Mouse (Mus musculus): ENCODE results near the gene Stkld1.
A peak's percentile ranks its signal among the peaks of the same experiment; 100 is the strongest.
"Not testable (repeated sequence)": the region's sequence is repeated elsewhere in the genome, so short reads cannot be mapped to it uniquely, and the experiment has no call there.

The Stkld1 gene

GRCm38 (mm10) chr2:26933304-26934055 lies at the start of gene Stkld1, which contains the start of gene Surf4:
Gene Stkld1, plus strand, starts transcription at chr2:26934047.
Gene Surf4, minus strand, starts transcription at chr2:26933928.
- DNase-seq (ENCODE audit: low spot score): peak; percentile 95

- not testable (repeated sequence) for DNase-seq (ENCODE audit: low spot score)
These were observed 48.3 kb upstream of the Stkld1 start for GRCm38 (mm10) chr2:26885541-26885940.

- DNase-seq (ENCODE audit: low spot score): not testable (repeated sequence)
These were observed 47.7 kb upstream of the Stkld1 start for GRCm38 (mm10) chr2:26886170-26886569.

- DNase-seq (ENCODE audit: low spot score): no peak
These were observed 37.9 kb upstream of the Stkld1 start for GRCm38 (mm10) chr2:26895898-26896297.

- no peak for DNase-seq (ENCODE audit: low spot score)
These were observed 33.1 kb upstream of the Stkld1 start for GRCm38 (mm10) chr2:26900731-26901130.

GRCm38 (mm10) chr2:26901834-26902400 lies 31.9 kb upstream of the Stkld1 start:
- peak; percentile 1 for DNase-seq (ENCODE audit: low spot score)

- DNase-seq (ENCODE audit: low spot score): peak; percentile 93
These were observed 31.2 kb upstream of the Stkld1 start, which contains the start of gene Surf6 for GRCm38 (mm10) chr2:26902467-26903220. Gene Surf6, minus strand, starts transcription at chr2:26902879.

- peak; percentile 3 for DNase-seq (ENCODE audit: low spot score)
These were observed 30.5 kb upstream of the Stkld1 start for GRCm38 (mm10) chr2:26903311-26903710.

- no peak for DNase-seq (ENCODE audit: low spot score)
These were observed 27.9 kb upstream of the Stkld1 start for GRCm38 (mm10) chr2:26905936-26906335.

GRCm38 (mm10) chr2:26906431-26906830 lies 27.4 kb upstream of the Stkld1 start:
- no peak for DNase-seq (ENCODE audit: low spot score)

GRCm38 (mm10) chr2:26907109-26907508 lies 26.7 kb upstream of the Stkld1 start:
- no peak for DNase-seq (ENCODE audit: low spot score)

GRCm38 (mm10) chr2:26908710-26909386 lies 25.0 kb upstream of the Stkld1 start:
- no peak for DNase-seq (ENCODE audit: low spot score)

- no peak for DNase-seq (ENCODE audit: low spot score)
These were observed 24.5 kb upstream of the Stkld1 start for GRCm38 (mm10) chr2:26909387-26909784.

- DNase-seq (ENCODE audit: low spot score): peak; percentile 100
These were observed 23.5 kb upstream of the Stkld1 start, which contains the start of the genes Med22 and Rpl7a for GRCm38 (mm10) chr2:26910124-26910993. Gene Med22, minus strand, starts transcription at chr2:26910677. Gene Rpl7a, plus strand, starts transcription at chr2:26910764.

GRCm38 (mm10) chr2:26910994-26911765 lies 22.7 kb upstream of the Stkld1 start:
- peak; percentile 63 for DNase-seq (ENCODE audit: low spot score)

- DNase-seq (ENCODE audit: low spot score): no peak
These were observed 21.5 kb upstream of the Stkld1 start for GRCm38 (mm10) chr2:26912253-26912770.

- no peak for DNase-seq (ENCODE audit: low spot score)
These were observed 20.3 kb upstream of the Stkld1 start for GRCm38 (mm10) chr2:26913416-26914147.

GRCm38 (mm10) chr2:26914148-26914941 lies 19.5 kb upstream of the Stkld1 start:
- no peak for DNase-seq (ENCODE audit: low spot score)
